Mouse (Mus musculus) limb, embryonic 11.5 days (tissue): ENCODE measurements around the gene Pigl. TPM values are rescaled to one million over a fixed set of nuclear protein-coding genes. Genes with fewer than 3 reads are reported as not detected.

Source experiments
- ATAC-seq: fragments of 200-750 bp; cut with Nextera tagmentation; 2 replicates; pipeline ENCODE4 v1.8.0; 2017; ENCODE audit warnings: low read depth; ENCODE audit not compliant: insufficient number of reproducible peaks, low FRiP score, low TSS enrichment
- DNase-seq: peaks from one replicate; pipeline ENCODE4 v3.0.0-alpha.2; 2015; ENCODE audit warnings: low spot score
- H3K27ac ChIP-seq: fragments of 300-500 bp; sonication (generic); replicated peaks from 2 replicates; pipeline ENCODE4 v1.5.1; 2014; ENCODE audit warnings: low read depth, mild to moderate bottlenecking, low read length
- H3K27me3 ChIP-seq: fragments of 300-500 bp; sonication (generic); 2 replicates; pipeline ENCODE4 v1.6.1; 2014; ENCODE audit warnings: mild to moderate bottlenecking, low read length, mixed read lengths; ENCODE audit not compliant: control insufficient read depth, insufficient read depth
- H3K36me3 ChIP-seq: fragments of 300-500 bp; sonication (generic); 2 replicates; pipeline ENCODE4 v1.6.1; 2014; ENCODE audit warnings: mild to moderate bottlenecking, low read length, moderate library complexity, mixed read lengths; ENCODE audit not compliant: control insufficient read depth, insufficient read depth
- H3K4me1 ChIP-seq: fragments of 300-500 bp; sonication (generic); 2 replicates; pipeline ENCODE4 v1.6.1; 2014; ENCODE audit warnings: low read length, mixed read lengths; ENCODE audit not compliant: control insufficient read depth, insufficient read depth
- H3K4me2 ChIP-seq: fragments of 300-500 bp; sonication (generic); 2 replicates; pipeline ENCODE4 v1.6.1; 2014; ENCODE audit warnings: low read depth, mild to moderate bottlenecking, moderate library complexity; ENCODE audit not compliant: severe bottlenecking
- H3K4me3 ChIP-seq: fragments of 300-500 bp; sonication (generic); 2 replicates; pipeline ENCODE4 v1.5.1; 2014; ENCODE audit warnings: low read depth, low read length
- H3K9ac ChIP-seq: fragments of 300-500 bp; sonication (generic); 2 replicates; pipeline ENCODE4 v1.6.1; 2014; ENCODE audit warnings: mild to moderate bottlenecking, low read length
- H3K9me3 ChIP-seq: fragments of 300-500 bp; sonication (generic); 2 replicates; pipeline ENCODE4 v1.6.1; 2016; ENCODE audit warnings: low read length; ENCODE audit not compliant: control insufficient read depth
- WGBS: fragments of 180-500 bp; shearing (Covaris S2); extraction: QIAGEN DNeasy Blood & Tissue Kit; methylation state at CpG from one replicate; pipeline ENCODE4 v1.1.7; 2014; 5-methylcytosine and 5-hydroxymethylcytosine counted together
- polyA plus RNA-seq: library from polyadenylated mRNA; unstranded; fragments of >200 nt; fragmentation: Nextera tagmentation; extraction: Ambion mirVana; gene quantifications from 2 replicates; pipeline ENCODE4 v1.2.1, GENCODE M21; 2014

The Pigl gene
- polyA plus RNA-seq, 1 experiment from 2014 or later = 13.7 TPM

DNA sequence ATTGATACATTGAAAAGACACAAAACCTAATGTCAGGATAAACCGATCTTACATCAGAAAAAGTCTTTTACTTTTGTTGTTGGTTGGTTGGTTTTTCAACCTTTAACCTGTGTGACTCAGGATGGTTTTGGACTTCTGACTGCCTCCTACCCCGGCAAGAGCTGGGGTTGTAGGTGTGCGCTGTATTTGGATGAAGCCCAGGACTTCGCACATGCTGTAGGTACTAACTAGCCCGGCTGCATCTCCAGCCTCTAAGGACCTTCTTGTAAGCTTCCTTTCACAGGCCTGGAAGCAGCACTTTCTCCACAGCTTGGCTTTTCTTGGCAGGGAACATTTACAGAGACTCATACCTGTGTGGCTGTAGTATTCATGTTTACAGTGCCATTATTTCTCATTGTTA lies 15.3 kb downstream of the Pigl start:
- Histone ChIP-seq H3K36me3 (no peaks in the 10 kb centered on the region), H3K27me3 (no peaks in the 10 kb centered on the region), H3K4me3 (no peak overlapping the region), H3K27ac (no peak overlapping the region), H3K4me2 (no peak overlapping the region), H3K9ac (no peak overlapping the region), H3K9me3 (no peaks in the 10 kb centered on the region), H3K4me1 (no peaks in the 10 kb centered on the region)
- DNase-seq = no peak
- WGBS = 95% methylated on average over 5 of the region's 5 CpGs
- ATAC-seq = no peak

GRCm38 (mm10) chr11:62476156-62476555 lies 17.9 kb downstream of the Pigl start:
- WGBS = 93% methylated on average over 4 of the region's 4 CpGs
- no peaks in the 10 kb centered on the region for H3K9me3 ChIP-seq
- no peaks in the 10 kb centered on the region for H3K4me1 ChIP-seq
- no peak overlapping the region for H3K9ac ChIP-seq
- no peaks in the 10 kb centered on the region for H3K36me3 ChIP-seq
- no peak for DNase-seq
- ATAC-seq = no peak
- no peak overlapping the region for H3K4me3 ChIP-seq
- no peaks in the 10 kb centered on the region for H3K27me3 ChIP-seq
- H3K4me2 ChIP-seq = no peak overlapping the region
- H3K27ac ChIP-seq = no peak overlapping the region

DNA sequence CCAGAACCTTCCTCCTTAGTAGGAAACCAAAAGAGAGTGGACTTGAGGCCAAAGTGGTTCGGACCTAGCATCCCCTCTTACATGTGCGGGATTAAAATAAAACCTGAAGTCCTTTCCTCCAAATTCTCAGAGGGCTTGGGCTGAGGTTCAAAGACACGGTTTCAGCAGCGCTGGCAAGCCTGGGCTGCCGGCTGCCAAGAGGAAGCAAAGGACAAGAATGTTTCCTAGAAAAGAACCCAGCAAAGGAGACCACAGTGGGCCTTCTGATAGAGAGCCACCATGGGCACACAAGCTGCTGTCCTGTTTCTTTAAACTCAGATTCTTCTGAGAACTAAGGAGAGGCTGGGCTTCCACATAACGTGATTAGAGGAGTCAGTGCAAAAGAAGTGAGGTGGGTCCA lies 20.7 kb downstream of the Pigl start:
- no peak overlapping the region for H3K4me3 ChIP-seq
- no peak overlapping the region for H3K9ac ChIP-seq
- WGBS = 81% methylated on average over 6 of the region's 6 CpGs
- no peak for ATAC-seq
- H3K36me3 ChIP-seq = no peaks in the 10 kb centered on the region
- no peak overlapping the region for H3K4me2 ChIP-seq
- H3K9me3 ChIP-seq = no peaks in the 10 kb centered on the region
- no peak overlapping the region for H3K27ac ChIP-seq
- DNase-seq = no peak
- H3K4me1 ChIP-seq = no peaks in the 10 kb centered on the region
- no peaks in the 10 kb centered on the region for H3K27me3 ChIP-seq

DNA sequence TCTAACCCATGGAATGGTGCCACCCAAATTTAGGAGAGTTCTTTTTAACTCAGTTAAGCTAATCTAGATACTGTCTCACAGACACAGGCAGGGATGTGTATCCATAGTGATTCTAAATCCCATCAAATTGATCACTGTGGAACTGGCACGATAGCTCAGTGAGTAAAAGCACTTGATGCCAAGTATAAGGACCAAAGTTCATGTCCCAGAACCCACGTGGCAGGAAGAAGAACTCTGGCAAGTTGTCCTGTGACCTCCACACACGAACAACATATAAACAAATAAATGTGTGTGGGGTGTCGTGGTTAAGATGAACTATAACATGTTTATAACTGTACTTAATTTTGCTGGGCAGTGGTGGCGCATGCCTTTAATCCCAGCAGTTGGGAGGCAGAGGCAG lies 21.3 kb downstream of the Pigl start:
- Histone ChIP-seq H3K4me2 (no peak overlapping the region), H3K9me3 (no peaks in the 10 kb centered on the region), H3K4me3 (no peak overlapping the region), H3K4me1 (no peaks in the 10 kb centered on the region), H3K9ac (no peak overlapping the region), H3K36me3 (no peaks in the 10 kb centered on the region), H3K27ac (no peak overlapping the region), H3K27me3 (no peaks in the 10 kb centered on the region)
- WGBS = 90% methylated on average over 5 of the region's 5 CpGs
- DNase-seq = no peak
- ATAC-seq = no peak

- Histone ChIP-seq H3K27ac (no peak overlapping the region), H3K9me3 (no peaks in the 10 kb centered on the region), H3K9ac (no peak overlapping the region), H3K36me3 (no peaks in the 10 kb centered on the region), H3K27me3 (no peaks in the 10 kb centered on the region), H3K4me2 (no peak overlapping the region), H3K4me1 (no peaks in the 10 kb centered on the region), H3K4me3 (no peak overlapping the region)
- 90% methylated on average over 1 of the region's 1 CpGs for WGBS
- DNase-seq (no peak), ATAC-seq (no peak)
Observed at GRCm38 (mm10) chr11:62486949-62487348, 28.7 kb downstream of the Pigl start.

- no peak overlapping the region for H3K27ac ChIP-seq
- H3K36me3 ChIP-seq = no peaks in the 10 kb centered on the region
- H3K4me1 ChIP-seq = no peaks in the 10 kb centered on the region
- no peak overlapping the region for H3K4me3 ChIP-seq
- H3K27me3 ChIP-seq = no peaks in the 10 kb centered on the region
- ATAC-seq (no peak), DNase-seq (no peak)
- H3K9me3 ChIP-seq = no peaks in the 10 kb centered on the region
- H3K4me2 ChIP-seq = no peak overlapping the region
- 93% methylated on average over 10 of the region's 10 CpGs for WGBS
- H3K9ac ChIP-seq = no peak overlapping the region
Observed at GRCm38 (mm10) chr11:62487540-62488350, 29.5 kb downstream of the Pigl start.

DNA sequence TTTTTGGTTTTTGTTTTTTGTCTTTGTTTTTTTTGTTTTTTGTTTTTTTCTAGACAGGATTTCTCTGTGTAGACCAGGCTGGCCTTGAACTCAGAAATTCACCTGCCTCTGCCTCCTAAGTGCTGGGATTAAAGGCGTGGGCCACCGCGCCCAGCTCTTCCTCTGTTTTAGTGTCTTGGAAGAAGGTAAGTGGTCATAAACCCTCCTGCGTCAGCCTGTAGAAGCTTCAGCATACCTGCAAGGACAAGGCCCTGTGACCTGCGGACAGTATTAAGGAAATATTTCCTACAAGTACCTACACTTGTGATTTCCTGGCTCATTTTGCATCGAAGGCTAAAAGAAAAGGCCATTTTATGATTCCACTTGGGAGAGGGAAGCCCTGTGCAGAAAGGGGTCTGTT lies 35.4 kb downstream of the Pigl start:
- ATAC-seq = no peak
- Histone ChIP-seq H3K4me2 (no peak overlapping the region), H3K4me1 (peaks cover 6% of the 10 kb centered on the region; the same call in 1 of the 2 replicates), H3K27ac (no peak overlapping the region), H3K27me3 (no peaks in the 10 kb centered on the region), H3K4me3 (no peak overlapping the region), H3K36me3 (no peaks in the 10 kb centered on the region), H3K9ac (no peak overlapping the region), H3K9me3 (no peaks in the 10 kb centered on the region)
- WGBS = 94% methylated on average over 6 of the region's 6 CpGs
- DNase-seq = no peak

DNA sequence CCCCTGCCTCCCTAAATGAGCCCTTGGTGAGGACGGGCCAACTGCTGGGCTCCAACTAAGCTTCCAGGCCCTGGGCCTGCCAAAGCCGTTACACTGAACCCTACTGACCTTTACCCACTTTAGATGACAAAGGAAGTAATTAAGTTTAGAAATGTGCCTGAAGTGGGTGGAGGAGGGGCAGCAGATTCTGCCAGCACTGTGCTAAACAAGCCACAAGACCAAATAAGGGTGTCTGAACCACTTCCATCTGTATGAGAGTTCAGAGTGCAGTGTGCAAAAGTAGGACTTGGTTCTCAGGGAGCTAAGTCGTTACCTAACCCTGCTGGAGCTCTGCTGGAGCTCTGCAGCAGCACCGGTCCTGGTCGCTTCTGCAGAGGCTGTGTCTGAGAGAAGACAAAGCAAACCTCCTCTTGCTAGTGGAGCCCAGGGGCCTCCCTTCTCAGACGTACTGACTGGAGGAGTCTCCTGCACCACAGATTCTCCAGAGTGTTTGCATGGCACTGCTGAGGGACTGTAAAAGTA lies 36.6 kb downstream of the Pigl start:
- Histone ChIP-seq H3K9ac (peak overlapping the region; percentile 3), H3K27me3 (no peaks in the 10 kb centered on the region), H3K4me3 (no peak overlapping the region), H3K4me2 (no peak overlapping the region), H3K4me1 (peaks cover 6% of the 10 kb centered on the region; the same call in 1 of the 2 replicates), H3K36me3 (no peaks in the 10 kb centered on the region), H3K9me3 (no peaks in the 10 kb centered on the region), H3K27ac (peak overlapping the region; percentile 60)
- ATAC-seq (peak; percentile 68), DNase-seq (peak; percentile 77)
- 2% methylated on average over 6 of the region's 6 CpGs for WGBS
